Mouse (Mus musculus) gastrocnemius, adult 2 months (tissue): Measurements from ENCODE around the gene Wipi2. TPM values are rescaled to one million over a fixed set of nuclear protein-coding genes. Genes with fewer than 3 reads are reported as not detected.

Source experiments
- DNase-seq: peaks from one replicate; pipeline ENCODE4 v3.0.0; 2022
- H3K27ac ChIP-seq: fragments of 200-600 bp; 2 replicates; pipeline ENCODE4 v1.8.1; 2022; ENCODE audit warnings: mild to moderate bottlenecking
- H3K4me3 ChIP-seq: fragments of 200-600 bp; 2 replicates; pipeline ENCODE4 v1.8.1; 2022; ENCODE audit warnings: mild to moderate bottlenecking, moderate library complexity
- CTCF ChIP-seq: fragments of 200-600 bp; IDR thresholded peaks from 2 replicates; pipeline ENCODE4 v1.8.1; 2022; ENCODE audit warnings: antibody characterized with exemption, mild to moderate bottlenecking, moderate library complexity
- intact Hi-C: fragments of 180-260 bp; cut with DNase I; formaldehyde crosslinking; loops from one replicate; pipeline ENCODE4 v1.15.1; 2025
- total RNA-seq, 2 experiments: library from RNA; stranded (reverse); gene quantifications; 2 replicates each; pipeline ENCODE4 v1.2.3; 2021

Gene Wipi2
- total RNA-seq, 2 experiments from 2014 or later = 27.1 to 29.3 TPM

DNA sequence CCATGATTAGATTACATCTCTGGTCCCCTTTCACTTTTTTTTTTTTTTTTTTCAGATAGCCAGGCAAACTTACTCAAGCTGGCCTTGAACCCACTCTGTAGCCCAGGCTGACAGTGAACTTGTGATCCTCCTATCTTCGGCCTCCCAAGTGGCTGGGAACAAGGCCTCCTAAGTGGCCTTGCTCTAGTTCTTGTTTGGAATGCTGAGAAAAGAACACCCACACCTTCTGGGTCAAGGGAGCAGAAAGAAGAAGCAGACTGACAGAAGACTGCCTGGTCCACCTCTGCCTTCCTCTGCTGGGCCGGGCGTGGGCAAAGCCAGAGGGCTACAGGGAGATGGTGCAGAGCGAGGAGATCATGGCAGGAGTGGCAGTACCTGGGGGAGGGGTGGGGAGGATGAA is 17.1 kb upstream of the Wipi2 start:
- intact Hi-C loops = no loop called here
- no peak for TF ChIP-seq CTCF
- Histone ChIP-seq H3K27ac (no peak overlapping the region), H3K4me3 (no peak overlapping the region)
- DNase-seq = no peak

GRCm38 (mm10) chr5:142614513-142614912 is 13.0 kb upstream of the Wipi2 start:
- intact Hi-C loops = no loop called here
- no peak for DNase-seq
- TF ChIP-seq CTCF = no peak
- Histone ChIP-seq H3K4me3 (no peak overlapping the region), H3K27ac (no peak overlapping the region)

DNA sequence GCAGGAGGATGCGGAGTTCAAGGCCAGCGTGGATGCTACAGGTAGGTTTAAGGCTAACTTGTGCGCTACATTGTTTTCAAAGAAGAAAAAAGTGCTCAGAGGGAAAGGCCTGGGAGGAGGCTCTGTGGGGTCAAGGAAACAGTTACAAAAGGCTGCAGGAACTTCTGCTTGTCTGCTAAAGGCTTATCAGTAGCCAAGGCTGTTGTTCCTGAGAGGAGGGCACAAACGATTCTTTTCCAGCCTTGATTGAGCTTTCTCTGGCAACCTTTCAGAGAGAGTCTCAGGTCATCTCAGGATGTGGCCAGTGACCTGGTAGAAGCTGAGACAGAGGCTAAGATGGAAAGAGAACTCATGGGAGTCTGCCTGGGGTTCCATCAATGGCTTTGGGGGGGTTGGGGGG is 11.9 kb upstream of the Wipi2 start:
- Histone ChIP-seq H3K27ac (no peak overlapping the region), H3K4me3 (no peak overlapping the region)
- intact Hi-C loops = no loop called here
- DNase-seq = no peak
- TF ChIP-seq CTCF = no peak

DNA sequence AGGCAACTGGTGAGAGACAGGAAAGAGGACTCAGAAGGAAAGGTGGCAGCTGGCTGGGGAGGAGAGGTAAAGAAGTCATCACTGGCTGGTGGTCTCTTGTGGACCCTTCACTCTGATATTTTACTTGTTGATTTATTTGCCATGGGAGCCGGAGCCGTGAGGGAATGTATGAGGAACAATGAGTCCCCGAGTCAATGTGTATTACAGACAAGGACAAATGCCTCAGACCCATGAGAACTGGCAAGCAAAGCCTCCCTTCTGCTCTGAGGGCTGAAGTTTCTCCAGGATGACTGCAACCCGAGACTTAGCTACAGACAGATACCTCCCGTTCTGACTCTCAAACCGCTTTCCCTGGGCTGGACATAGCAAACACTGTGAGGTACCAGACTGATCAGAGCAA is 11.2 kb upstream of the Wipi2 start:
- H3K27ac ChIP-seq = no peak overlapping the region
- no peak overlapping the region for H3K4me3 ChIP-seq
- TF ChIP-seq CTCF = no peak
- intact Hi-C loops = no loop called here
- DNase-seq = no peak

GRCm38 (mm10) chr5:142619866-142620265 is 7.6 kb upstream of the Wipi2 start:
- peak; percentile 38 for DNase-seq
- H3K27ac ChIP-seq = no peak overlapping the region
- H3K4me3 ChIP-seq = no peak overlapping the region
- intact Hi-C loops = loop anchor here (10.0 kb wide), 1 partner anchor 135 kb away; no protein-coding TSS in a partner anchor
- TF ChIP-seq CTCF = peak; percentile 51

DNA sequence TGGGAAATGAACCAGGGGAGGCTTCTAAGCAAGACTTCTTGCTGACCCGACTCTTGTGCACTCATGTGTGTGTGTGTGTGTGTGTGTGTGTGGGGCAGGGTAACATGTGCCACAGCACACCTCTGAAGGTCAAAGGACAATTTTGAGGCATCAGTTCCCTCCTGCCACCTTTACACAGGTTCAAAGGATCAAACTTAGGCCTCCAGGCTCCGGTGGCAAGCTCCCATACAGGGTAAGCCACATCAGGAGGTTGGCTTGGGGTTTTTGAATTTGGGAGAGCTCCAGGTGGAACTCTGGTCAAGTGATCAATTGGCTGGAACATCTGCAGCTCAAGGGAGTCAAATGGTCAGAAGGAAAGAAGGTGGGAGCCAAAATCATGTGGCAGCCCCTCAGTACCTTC is 6.1 kb upstream of the Wipi2 start:
- intact Hi-C loops = loop anchor here (10.0 kb wide), 1 partner anchor 137 kb away; no protein-coding TSS in a partner anchor
- no peak overlapping the region for H3K27ac ChIP-seq
- no peak overlapping the region for H3K4me3 ChIP-seq
- TF ChIP-seq CTCF = no peak
- DNase-seq = no peak

DNA sequence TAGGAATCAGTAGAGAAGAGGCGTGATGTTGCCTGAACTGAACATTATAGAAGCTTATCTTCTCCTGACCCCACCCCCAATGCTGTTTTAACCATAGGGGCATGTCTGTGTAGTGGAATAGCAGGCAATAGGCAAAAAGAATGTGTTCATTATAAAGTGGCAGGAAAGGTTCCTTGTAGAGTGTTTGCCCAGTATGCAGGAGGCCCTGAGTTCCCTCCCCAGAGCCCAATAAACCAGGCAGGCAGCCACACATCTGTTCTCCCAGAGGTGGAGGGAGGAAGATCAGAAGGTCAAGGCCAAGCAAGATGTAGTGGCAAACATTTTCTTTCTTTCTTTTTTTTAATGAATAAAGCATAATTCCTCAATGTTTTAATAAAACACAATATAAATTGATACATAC is 5.4 kb upstream of the Wipi2 start:
- Histone ChIP-seq H3K27ac (no peak overlapping the region), H3K4me3 (no peak overlapping the region)
- intact Hi-C loops = loop anchor here (10.0 kb wide), 1 partner anchor 137 kb away; no protein-coding TSS in a partner anchor
- no peak for DNase-seq
- TF ChIP-seq CTCF = no peak

DNA sequence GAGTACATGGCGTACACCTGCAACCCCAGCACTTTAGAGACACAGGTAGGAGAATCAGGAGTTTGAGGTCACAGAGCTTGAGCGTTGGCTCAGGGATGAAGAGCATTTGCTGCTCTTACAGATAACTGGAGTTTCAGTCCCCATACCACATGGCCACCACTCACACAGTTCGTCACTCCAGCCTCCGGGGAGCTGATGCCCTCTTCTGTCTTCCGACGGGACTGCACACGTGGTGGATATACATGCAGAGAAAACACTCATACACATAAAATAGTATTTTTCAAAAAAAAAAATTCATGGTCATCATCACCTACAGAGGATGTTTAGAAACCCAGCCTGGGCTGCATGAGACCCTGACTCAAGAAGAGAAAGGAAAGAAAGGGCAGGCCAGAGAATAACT is 4.4 kb upstream of the Wipi2 start:
- TF ChIP-seq CTCF = no peak
- no peak for DNase-seq
- Histone ChIP-seq H3K4me3 (no peak overlapping the region), H3K27ac (no peak overlapping the region)
- intact Hi-C loops = loop anchor here (10.0 kb wide), 1 partner anchor 138 kb away; no protein-coding TSS in a partner anchor

DNA sequence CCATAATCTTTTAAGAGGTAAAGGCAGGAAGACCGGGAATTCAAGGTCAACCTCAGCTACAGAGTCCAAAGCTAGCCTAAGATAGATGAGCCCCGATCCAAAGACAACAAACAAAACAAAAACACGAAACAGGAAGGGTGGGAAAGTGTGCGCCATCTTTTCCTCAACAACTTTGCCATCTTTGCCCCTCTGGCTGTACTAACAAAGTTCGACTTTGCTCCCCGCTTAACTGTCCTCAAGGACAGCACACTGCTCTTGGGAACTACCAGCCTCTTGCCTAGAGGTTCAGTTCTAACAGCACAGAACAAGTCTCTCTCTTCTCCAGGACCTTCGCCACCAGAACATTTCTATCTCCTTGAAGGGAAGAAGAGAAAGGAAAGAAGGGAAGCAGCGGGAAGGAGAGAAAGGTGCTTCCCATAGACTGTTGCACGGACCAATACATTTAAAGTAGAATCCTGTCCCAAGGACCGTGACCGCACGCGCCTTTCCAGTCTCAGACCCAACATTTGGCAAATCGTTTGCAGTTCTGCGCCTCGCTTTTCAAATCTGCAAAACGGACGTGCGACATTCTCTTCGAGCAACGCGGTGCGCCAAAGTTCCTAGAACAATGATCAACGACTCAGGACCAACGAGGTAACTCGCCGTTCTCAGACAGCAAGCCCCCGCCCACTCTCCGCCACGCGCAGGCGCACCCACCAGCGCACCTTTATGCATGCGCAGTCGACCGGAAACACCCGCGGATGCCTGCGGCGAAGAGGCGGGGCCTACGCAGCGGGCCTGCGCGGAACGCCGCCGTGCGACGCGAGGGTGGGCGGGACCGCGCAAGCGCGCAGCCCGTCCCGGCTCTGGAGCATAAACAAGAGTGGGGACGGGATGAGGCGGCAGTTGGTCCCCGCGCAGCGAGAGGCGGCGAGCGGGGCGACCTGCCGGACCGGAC is 1.5 kb downstream of the Wipi2 start:
- DNase-seq = peak; percentile 98
- peak overlapping the region; percentile 95 for H3K27ac ChIP-seq
- intact Hi-C loops = loop anchor here (10.0 kb wide), 1 partner anchor 144 kb away; no protein-coding TSS in a partner anchor
- peak overlapping the region; percentile 92 for H3K4me3 ChIP-seq
- TF ChIP-seq CTCF = no peak

DNA sequence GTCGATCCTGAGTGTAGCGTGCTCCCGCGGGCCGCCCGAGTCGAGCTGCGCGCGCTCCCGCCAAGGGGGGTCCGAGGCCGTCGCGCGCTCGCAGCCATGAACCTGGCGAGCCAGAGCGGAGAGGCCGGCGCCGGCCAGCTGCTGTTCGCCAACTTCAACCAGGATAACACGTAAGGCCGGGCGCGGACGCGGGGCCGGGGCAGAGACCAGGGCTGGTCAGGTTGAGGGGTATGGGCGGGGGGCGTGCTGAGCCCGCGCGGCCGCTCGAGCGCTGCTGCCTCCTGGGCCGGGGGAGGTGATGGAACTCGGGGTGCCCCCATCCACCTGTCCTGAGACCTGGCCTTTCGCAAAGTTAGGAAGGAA is 2.1 kb downstream of the Wipi2 start:
- DNase-seq = no peak
- H3K4me3 ChIP-seq = peak overlapping the region; percentile 92
- TF ChIP-seq CTCF = no peak
- peak overlapping the region; percentile 95 for H3K27ac ChIP-seq
- intact Hi-C loops = loop anchor here (10.0 kb wide), 1 partner anchor 145 kb away; no protein-coding TSS in a partner anchor

GRCm38 (mm10) chr5:142630224-142630623 is 2.7 kb downstream of the Wipi2 start:
- TF ChIP-seq CTCF = no peak
- no peak for DNase-seq
- Histone ChIP-seq H3K4me3 (peak overlapping the region; percentile 92), H3K27ac (peak overlapping the region; percentile 95)
- intact Hi-C loops = no loop called here

DNA sequence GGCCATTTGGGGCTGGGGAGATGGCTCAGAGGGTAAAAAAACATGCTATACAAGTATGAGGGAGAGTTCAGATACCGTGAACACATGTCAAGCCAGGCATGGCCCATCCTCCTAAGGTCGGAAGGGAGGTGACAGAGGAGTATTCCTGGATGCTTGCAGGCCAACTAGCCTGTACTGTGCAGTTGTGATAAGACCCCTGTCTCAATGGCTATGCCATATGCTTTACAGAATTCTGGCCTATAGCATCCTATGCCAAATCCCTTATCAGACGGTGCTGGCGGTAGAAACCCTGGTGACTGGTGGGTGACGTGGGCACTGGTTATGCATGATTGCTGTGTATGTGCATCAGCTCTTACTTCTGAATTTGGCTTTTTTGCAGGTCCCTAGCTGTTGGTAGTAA is 10.3 kb downstream of the Wipi2 start:
- DNase-seq = no peak
- Histone ChIP-seq H3K4me3 (no peak overlapping the region), H3K27ac (no peak overlapping the region)
- TF ChIP-seq CTCF = no peak
- intact Hi-C loops = no loop called here

DNA sequence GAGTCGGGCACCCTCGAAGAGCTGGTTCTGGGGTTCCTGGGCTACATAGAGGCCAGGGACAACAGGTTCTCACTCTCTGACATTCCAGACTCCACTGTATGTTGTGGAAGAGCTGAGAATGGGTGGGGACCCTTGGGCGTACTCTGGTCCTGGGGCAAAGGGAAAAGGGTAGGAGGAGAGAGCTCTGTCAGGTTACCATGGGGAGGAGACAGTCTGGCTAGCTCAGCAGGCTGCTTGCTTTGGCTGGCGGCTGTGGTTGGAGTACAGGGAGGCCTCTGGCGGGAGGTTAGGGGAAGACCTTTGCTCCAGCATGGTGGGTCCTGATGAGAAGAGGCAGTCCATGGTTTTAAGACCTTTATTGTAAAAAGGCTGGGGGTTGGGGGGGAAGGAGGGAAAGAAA is 12.6 kb downstream of the Wipi2 start:
- no peak for DNase-seq
- Histone ChIP-seq H3K27ac (no peak overlapping the region), H3K4me3 (no peak overlapping the region)
- TF ChIP-seq CTCF = no peak
- intact Hi-C loops = no loop called here
